Mouse (Mus musculus) MEL (cell line): Measurements from ENCODE around the gene Htr5b.

Experiments used
- CTCF ChIP-seq, 3 experiments: IDR thresholded peaks in 2 of 3; conservative IDR thresholded peaks in 1 of 3; 2 replicates each; pipeline ENCODE4 v1.5.1; 2011 to 2012; ENCODE audit warnings: low read length in 3 of 3, low read depth in 2 of 3, mild to moderate bottlenecking in 2 of 3, improper control_type of control experiment in 1 of 3, inconsistent platforms in 1 of 3, mixed read lengths in 1 of 3, moderate library complexity in 1 of 3; ENCODE audit not compliant: control insufficient read depth in 1 of 3, insufficient read depth in 1 of 3, poor library complexity in 1 of 3, severe bottlenecking in 1 of 3
- E2F4 ChIP-seq: IDR thresholded peaks from 2 replicates; pipeline ENCODE4 v1.6.1; 2011; ENCODE audit warnings: low read depth, low read length, improper control_type of control experiment, borderline replicate concordance
- EP300 ChIP-seq, 2 experiments: IDR thresholded peaks; 2 replicates each; pipeline ENCODE4 v1.6.1; 2011; ENCODE audit warnings: improper control_type of control experiment in 2 of 2, low read length in 2 of 2, low read depth in 1 of 2, mild to moderate bottlenecking in 1 of 2
- HCFC1 ChIP-seq: IDR thresholded peaks from 2 replicates; pipeline ENCODE4 v1.6.1; 2012; ENCODE audit warnings: low read depth, mild to moderate bottlenecking, inconsistent platforms, low read length, improper control_type of control experiment, moderate library complexity
- MYC ChIP-seq: IDR thresholded peaks from 2 replicates; pipeline ENCODE4 v1.6.1; 2011; ENCODE audit warnings: low read depth, mild to moderate bottlenecking, low read length, improper control_type of control experiment, moderate library complexity
- POLR2A ChIP-seq, 2 experiments: IDR thresholded peaks; 2 replicates each; pipeline ENCODE4 v1.6.1; 2011 to 2012; ENCODE audit warnings: low read length in 2 of 2, mild to moderate bottlenecking in 2 of 2, control low read depth in 1 of 2, improper control_type of control experiment in 1 of 2, low read depth in 1 of 2, moderate library complexity in 1 of 2; ENCODE audit not compliant: control insufficient read depth in 1 of 2, insufficient read depth in 1 of 2, poor library complexity in 1 of 2
- RAD21 ChIP-seq: IDR thresholded peaks from 2 replicates; pipeline ENCODE4 v1.6.1; 2011; ENCODE audit warnings: mild to moderate bottlenecking, low read depth, low read length, improper control_type of control experiment
- SIN3A ChIP-seq: IDR thresholded peaks from 2 replicates; pipeline ENCODE4 v1.6.1; 2012; ENCODE audit warnings: low read length, improper control_type of control experiment, inconsistent platforms
- USF1 ChIP-seq: IDR thresholded peaks from 2 replicates; pipeline ENCODE4 v1.6.1; 2014; ENCODE audit warnings: low read depth, mild to moderate bottlenecking, inconsistent platforms, low read length, improper control_type of control experiment, moderate library complexity
- ZKSCAN1 ChIP-seq: IDR thresholded peaks from 2 replicates; pipeline ENCODE4 v1.6.1; 2012; ENCODE audit warnings: low read depth, mild to moderate bottlenecking, inconsistent platforms, low read length, improper control_type of control experiment, moderate library complexity

- TF ChIP-seq CTCF (IDR thresholded peaks at IDR 0.05 in 2 of 3, conservative IDR thresholded peaks at IDR 0.05 in 1 of 3; ENCODE audit: control insufficient read depth in 1 of 3, insufficient read depth in 1 of 3, low read depth in 2 of 3, low read length in 3 of 3, poor library complexity in 1 of 3, severe bottlenecking in 1 of 3) (no peak), E2F4 (no peak), ZKSCAN1 (no peak), USF1 (no peak), EP300 (IDR thresholded peaks at IDR 0.05; ENCODE audit: low read depth in 1 of 2, low read length in 2 of 2) (no peak), MYC (no peak), SIN3A (no peak), POLR2A (IDR thresholded peaks at IDR 0.05; ENCODE audit: control insufficient read depth in 1 of 2, insufficient read depth in 1 of 2, low read depth in 1 of 2, low read length in 2 of 2, poor library complexity in 1 of 2) (no peak), HCFC1 (no peak), RAD21 (no peak)
Observed at GRCm38 (mm10) chr1:121527600-121528398, 466 bp downstream of the Htr5b start.
